Mouse (Mus musculus): Measurements from ENCODE around the gene Cdcp1. TPM values are rescaled to one million over a fixed set of nuclear protein-coding genes. Genes with fewer than 3 reads are reported as not detected.

The Cdcp1 gene
- polyA plus RNA-seq, 1 experiment: not detected

DNA sequence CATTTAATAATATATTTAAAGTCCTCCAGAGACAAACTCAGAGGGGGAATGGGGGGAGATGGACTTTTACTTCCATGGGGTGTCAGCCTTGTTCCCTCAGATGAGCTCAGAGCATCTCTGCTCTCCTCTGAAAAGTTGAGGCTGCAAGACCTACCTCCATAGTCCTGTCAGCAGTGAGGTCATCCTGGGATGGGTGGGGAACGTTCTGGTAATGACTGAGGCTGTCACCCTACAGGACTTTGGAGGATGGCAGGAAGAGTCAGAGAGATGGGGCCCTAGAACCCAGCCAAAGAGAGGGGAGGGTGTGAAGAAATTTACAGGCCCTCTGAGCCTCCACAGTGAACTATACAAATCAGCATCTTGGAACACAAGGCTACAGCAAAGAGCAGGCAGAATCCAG lies 64.3 kb downstream of the Cdcp1 start:
- no peak overlapping the region for H3K4me3 ChIP-seq (ENCODE audit: insufficient read depth, poor library complexity, severe bottlenecking)
- no peaks in the 10 kb centered on the region for H3K79me2 ChIP-seq (ENCODE audit: control insufficient read depth, insufficient read depth)
- H3ac ChIP-seq (ENCODE audit: control insufficient read depth, insufficient read length, low read depth): no peak overlapping the region
- TF ChIP-seq USF1 (IDR thresholded peaks at IDR 0.05; ENCODE audit: low read depth) (no peak), MAX (IDR thresholded peaks at IDR 0.05) (no peak), MYOG (IDR thresholded peaks at IDR 0.05; ENCODE audit: control insufficient read depth, extremely low read depth, insufficient read length) (no peak), FOSL1 (IDR thresholded peaks at IDR 0.05; ENCODE audit: insufficient read depth, low read length, poor library complexity, severe bottlenecking) (no peak), MYOD1 (IDR thresholded peaks at IDR 0.05; ENCODE audit: control insufficient read depth, insufficient read length, low read depth) (no peak)
- no peaks in the 10 kb centered on the region for H3K79me3 ChIP-seq (ENCODE audit: low read depth)
- H3K27me3 ChIP-seq (ENCODE audit: control insufficient read depth, insufficient read depth, insufficient read length): no peaks in the 10 kb centered on the region
- no peaks in the 10 kb centered on the region for H3K36me3 ChIP-seq (ENCODE audit: control insufficient read depth, insufficient read depth)

DNA sequence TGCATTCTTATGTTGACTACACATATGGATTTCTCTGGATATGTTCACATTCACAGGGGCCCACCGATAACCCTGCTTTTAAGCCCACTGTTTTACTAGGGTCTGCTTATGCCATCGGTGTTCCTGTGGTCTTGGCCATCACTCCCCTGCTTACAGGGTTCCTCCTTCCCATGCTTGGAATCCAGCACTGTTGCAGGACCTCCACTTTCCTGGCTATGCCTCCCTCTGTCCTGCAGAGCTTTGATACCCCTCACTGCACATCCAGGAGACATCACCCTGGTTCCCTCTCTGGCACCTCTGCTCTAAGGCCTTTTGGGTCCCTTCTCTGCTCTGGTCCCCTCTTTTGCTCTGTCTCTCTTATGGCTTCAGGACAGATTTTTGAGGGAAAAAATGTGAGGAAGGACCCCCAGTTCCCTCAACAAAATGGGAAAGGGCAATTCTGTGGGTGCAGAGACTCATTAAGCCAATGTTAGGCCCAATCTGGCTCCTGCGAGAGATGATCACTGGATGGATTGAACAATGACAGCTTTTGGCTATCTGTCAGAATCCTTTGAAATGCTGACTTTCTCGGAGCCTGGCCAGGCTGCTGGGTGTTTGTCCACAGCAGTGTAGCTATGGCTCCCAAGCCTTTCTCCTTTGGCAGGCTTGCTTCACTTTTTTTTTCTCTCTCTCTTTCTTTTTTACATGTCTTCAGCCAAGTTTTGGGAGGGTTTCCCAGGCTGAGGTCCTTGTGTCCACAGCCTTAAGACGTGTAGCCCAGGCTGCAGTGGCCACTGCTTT lies 65.4 kb downstream of the Cdcp1 start, which contains the start of gene Clec3b:
Gene Clec3b (plus strand): TSS at position 706 of the 780 bp plus-strand sequence.
- no peak for TF ChIP-seq MYOG (IDR thresholded peaks at IDR 0.05; ENCODE audit: control insufficient read depth, extremely low read depth, insufficient read length)
- TF ChIP-seq USF1 (IDR thresholded peaks at IDR 0.05; ENCODE audit: low read depth): no peak
- TF ChIP-seq MAX (IDR thresholded peaks at IDR 0.05): no peak
- TF ChIP-seq CTCF (IDR thresholded peaks at IDR 0.05; ENCODE audit: control insufficient read depth, insufficient read depth, insufficient read length): no peak
- no peak for TF ChIP-seq FOSL1 (IDR thresholded peaks at IDR 0.05; ENCODE audit: insufficient read depth, low read length, poor library complexity, severe bottlenecking)
- no peak for TF ChIP-seq MYOD1 (IDR thresholded peaks at IDR 0.05; ENCODE audit: control insufficient read depth, insufficient read length, low read depth)
- no peak for TF ChIP-seq CEBPB (IDR thresholded peaks at IDR 0.05; ENCODE audit: low read depth)
- no peaks in the 10 kb centered on the region for H3K27me3 ChIP-seq (ENCODE audit: control insufficient read depth, insufficient read depth, insufficient read length)
- H3K79me3 ChIP-seq (ENCODE audit: low read depth): no peaks in the 10 kb centered on the region
- no peaks in the 10 kb centered on the region for H3K79me2 ChIP-seq (ENCODE audit: control insufficient read depth, insufficient read depth)
- H3K4me3 ChIP-seq (ENCODE audit: insufficient read depth, poor library complexity, severe bottlenecking): no peak within 1 kb of the TSS
- H3K36me3 ChIP-seq (ENCODE audit: control insufficient read depth, insufficient read depth): no peaks in the 10 kb centered on the region
- H3ac ChIP-seq (ENCODE audit: control insufficient read depth, insufficient read length, low read depth): no peak within 1 kb of the TSS

DNA sequence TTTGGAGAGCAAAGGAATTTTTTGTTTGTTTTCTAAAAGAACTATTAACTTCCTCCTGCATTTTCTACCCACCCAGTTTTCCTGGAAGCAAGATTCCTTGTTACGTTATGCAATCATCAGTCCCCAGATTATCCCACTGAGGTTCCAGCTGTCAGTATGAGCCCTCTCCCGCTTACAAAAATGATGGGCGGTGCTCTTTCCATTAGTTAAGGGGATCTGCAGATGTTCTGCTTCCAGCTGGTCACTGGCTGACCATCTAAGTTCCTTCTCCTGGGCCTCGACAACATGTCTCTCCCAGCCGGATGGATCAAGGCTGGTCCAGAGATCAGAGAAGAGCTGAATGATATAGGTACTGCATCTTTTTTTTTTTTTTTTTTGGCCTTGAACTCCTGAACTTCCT lies 67.4 kb downstream of the Cdcp1 start:
- Histone ChIP-seq H3K79me2 (ENCODE audit: control insufficient read depth, insufficient read depth) (no peaks in the 10 kb centered on the region), H3K79me3 (ENCODE audit: low read depth) (no peaks in the 10 kb centered on the region), H3K36me3 (ENCODE audit: control insufficient read depth, insufficient read depth) (no peaks in the 10 kb centered on the region), H3ac (ENCODE audit: control insufficient read depth, insufficient read length, low read depth) (no peak overlapping the region), H3K4me3 (ENCODE audit: insufficient read depth, poor library complexity, severe bottlenecking) (no peak overlapping the region), H3K27me3 (ENCODE audit: control insufficient read depth, insufficient read depth, insufficient read length) (no peaks in the 10 kb centered on the region)
- no peak for TF ChIP-seq CTCF (IDR thresholded peaks at IDR 0.05; ENCODE audit: control insufficient read depth, insufficient read depth, insufficient read length)
- no peak for TF ChIP-seq MYOD1 (IDR thresholded peaks at IDR 0.05; ENCODE audit: control insufficient read depth, insufficient read length, low read depth)
- no peak for TF ChIP-seq USF1 (IDR thresholded peaks at IDR 0.05; ENCODE audit: low read depth)
- TF ChIP-seq CEBPB (IDR thresholded peaks at IDR 0.05; ENCODE audit: low read depth): no peak
- TF ChIP-seq MAX (IDR thresholded peaks at IDR 0.05): no peak
- no peak for TF ChIP-seq MYOG (IDR thresholded peaks at IDR 0.05; ENCODE audit: control insufficient read depth, extremely low read depth, insufficient read length)
- no peak for TF ChIP-seq FOSL1 (IDR thresholded peaks at IDR 0.05; ENCODE audit: insufficient read depth, low read length, poor library complexity, severe bottlenecking)

DNA sequence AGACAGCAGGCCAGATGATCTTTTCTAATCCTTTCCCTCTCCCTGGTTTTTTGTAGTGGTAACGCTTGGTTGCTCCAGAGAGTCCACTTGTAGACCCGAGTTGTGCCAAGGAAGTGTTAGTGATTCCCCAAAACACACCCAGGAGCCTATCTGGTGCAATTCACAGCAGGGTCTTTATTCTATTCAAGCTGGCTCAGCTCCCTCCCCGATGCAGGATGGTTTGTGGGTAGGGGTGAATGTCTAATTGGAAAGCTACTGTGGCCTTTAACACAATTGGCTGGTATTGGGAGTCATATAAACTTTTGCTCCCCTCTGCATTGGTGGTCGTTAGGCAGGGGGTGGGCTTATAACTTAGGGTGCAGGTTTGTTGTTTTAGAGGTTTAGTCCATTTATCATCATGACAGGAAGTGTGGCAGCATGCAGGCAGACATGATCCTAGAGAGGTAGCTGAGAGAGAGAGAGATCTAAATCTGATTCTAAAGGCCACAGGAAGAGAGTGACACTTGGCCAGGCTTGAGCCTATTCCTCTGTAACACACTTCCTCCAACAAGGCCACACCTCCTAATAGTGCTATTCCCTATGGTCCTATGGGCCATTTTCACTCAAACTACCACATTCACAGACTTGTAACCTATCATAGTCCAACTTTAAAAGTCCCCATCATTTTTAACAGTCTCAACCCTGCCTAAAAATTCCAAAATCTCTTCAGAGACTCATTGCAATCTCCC lies 75.8 kb downstream of the Cdcp1 start:
- no peaks in the 10 kb centered on the region for H3K79me3 ChIP-seq (ENCODE audit: low read depth)
- peaks cover 32% of the 10 kb centered on the region for H3K36me3 ChIP-seq (ENCODE audit: control insufficient read depth, insufficient read depth)
- H3K4me3 ChIP-seq (ENCODE audit: insufficient read depth, poor library complexity, severe bottlenecking): no peak overlapping the region
- no peaks in the 10 kb centered on the region for H3K79me2 ChIP-seq (ENCODE audit: control insufficient read depth, insufficient read depth)
- no peaks in the 10 kb centered on the region for H3K27me3 ChIP-seq (ENCODE audit: control insufficient read depth, insufficient read depth, insufficient read length)
- no peak overlapping the region for H3ac ChIP-seq (ENCODE audit: control insufficient read depth, insufficient read length, low read depth)
- TF ChIP-seq FOSL1 (IDR thresholded peaks at IDR 0.05; ENCODE audit: insufficient read depth, low read length, poor library complexity, severe bottlenecking) (no peak), MYOG (IDR thresholded peaks at IDR 0.05; ENCODE audit: control insufficient read depth, extremely low read depth, insufficient read length) (no peak), CTCF (IDR thresholded peaks at IDR 0.05; ENCODE audit: control insufficient read depth, insufficient read depth, insufficient read length) (no peak), USF1 (IDR thresholded peaks at IDR 0.05; ENCODE audit: low read depth) (no peak), MAX (IDR thresholded peaks at IDR 0.05) (no peak), MYOD1 (IDR thresholded peaks at IDR 0.05; ENCODE audit: control insufficient read depth, insufficient read length, low read depth) (no peak), CEBPB (IDR thresholded peaks at IDR 0.05; ENCODE audit: low read depth) (no peak)

DNA sequence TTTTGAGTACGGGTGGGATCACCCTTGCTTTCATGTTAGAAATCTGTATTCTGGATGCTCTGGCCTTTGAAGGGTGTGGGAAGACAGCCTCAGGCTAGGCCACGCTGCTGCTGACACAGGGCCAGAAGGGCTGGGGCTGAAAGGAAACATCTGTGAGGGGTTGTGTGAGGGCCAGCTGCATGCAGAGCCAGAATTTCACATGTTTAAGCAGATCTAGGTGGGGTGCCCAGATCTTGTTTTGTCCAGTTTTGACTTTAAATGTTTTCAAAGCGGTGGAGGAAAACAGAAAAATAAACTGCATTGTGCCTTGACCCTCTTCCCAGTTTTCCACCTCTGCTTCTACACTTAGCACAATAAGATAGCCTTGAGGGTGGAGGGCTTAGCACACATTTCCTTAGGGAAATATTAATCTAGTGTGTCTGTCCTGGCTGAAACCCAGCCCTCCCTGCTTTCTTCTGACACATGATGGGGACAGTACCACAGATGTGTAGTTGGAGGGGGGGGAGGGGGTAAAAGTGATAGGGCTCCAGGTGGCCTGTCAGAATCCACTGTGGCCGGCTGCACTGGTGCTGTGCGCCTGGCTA lies 76.9 kb downstream of the Cdcp1 start:
- Histone ChIP-seq H3K79me2 (ENCODE audit: control insufficient read depth, insufficient read depth) (no peaks in the 10 kb centered on the region), H3K27me3 (ENCODE audit: control insufficient read depth, insufficient read depth, insufficient read length) (no peaks in the 10 kb centered on the region), H3K4me3 (ENCODE audit: insufficient read depth, poor library complexity, severe bottlenecking) (no peak overlapping the region), H3K36me3 (ENCODE audit: control insufficient read depth, insufficient read depth) (peaks cover 42% of the 10 kb centered on the region), H3K79me3 (ENCODE audit: low read depth) (no peaks in the 10 kb centered on the region), H3ac (ENCODE audit: control insufficient read depth, insufficient read length, low read depth) (no peak overlapping the region)
- no peak for TF ChIP-seq MYOD1 (IDR thresholded peaks at IDR 0.05; ENCODE audit: control insufficient read depth, insufficient read length, low read depth)
- TF ChIP-seq FOSL1 (IDR thresholded peaks at IDR 0.05; ENCODE audit: insufficient read depth, low read length, poor library complexity, severe bottlenecking): no peak
- TF ChIP-seq USF1 (IDR thresholded peaks at IDR 0.05; ENCODE audit: low read depth): no peak
- TF ChIP-seq MYOG (IDR thresholded peaks at IDR 0.05; ENCODE audit: control insufficient read depth, extremely low read depth, insufficient read length): no peak
- TF ChIP-seq MAX (IDR thresholded peaks at IDR 0.05): no peak
- no peak for TF ChIP-seq CEBPB (IDR thresholded peaks at IDR 0.05; ENCODE audit: low read depth)
- TF ChIP-seq CTCF (IDR thresholded peaks at IDR 0.05; ENCODE audit: control insufficient read depth, insufficient read depth, insufficient read length): no peak

Measured in C2C12 (cell line).